Mouse (Mus musculus): ENCODE data around the gene Hnrnpc. TPM values are rescaled to one million over a fixed set of nuclear protein-coding genes. Genes with fewer than 3 reads are reported as not detected.

The Hnrnpc gene
- total RNA-seq (2023): 100 to 1,000 TPM; 228 to 249 TPM

GRCm38 (mm10) chr14:52103856-52104676 lies at the start of gene Hnrnpc:
Gene Hnrnpc (minus strand): TSS chr14:52104028.

GRCm38 (mm10) chr14:52110346-52110745 lies 6.5 kb upstream of the Hnrnpc start, which contains the start of gene Rpgrip1:
Gene Rpgrip1 (plus strand): TSS chr14:52110704.

GRCm38 (mm10) chr14:52042359-52042758 lies 61.5 kb downstream of the Hnrnpc start, which contains the start of gene Olfr221:
Gene Olfr221 (minus strand): TSS chr14:52042459.

Other genes starting within 250 kb of the Hnrnpc start
- 10 to 100 TPM; 16.2 to 17.2 TPM for gene Mettl17, start 219.2 kb downstream of the Hnrnpc start, total RNA-seq (2023)
- under 1 TPM in 1 of 2 experiments, not detected in 1; 0.15 TPM for gene Slc39a2, start 211.1 kb downstream of the Hnrnpc start, total RNA-seq (2023)
- 1 to 10 TPM; 1.3 to 3.4 TPM for gene Ndrg2, start 189.9 kb downstream of the Hnrnpc start, total RNA-seq (2023)
- not detected for gene Tppp2, start 185.6 kb downstream of the Hnrnpc start, total RNA-seq (2023)
- gene Rnase13, start 181.3 kb downstream of the Hnrnpc start, total RNA-seq (2023): not detected
- gene Arhgef40, start 119.3 kb downstream of the Hnrnpc start, total RNA-seq (2023): 1 to 10 TPM; 5.1 to 8.1 TPM
- not detected for gene Tmem253, start 88.4 kb downstream of the Hnrnpc start, total RNA-seq (2023)
- 10 to 100 TPM; 10.4 to 14.2 TPM for gene Zfp219, start 83.3 kb downstream of the Hnrnpc start, total RNA-seq (2023)
- not detected for gene Olfr221, start 61.6 kb downstream of the Hnrnpc start, total RNA-seq (2023)
- gene Rpgrip1, start 6.7 kb upstream of the Hnrnpc start, total RNA-seq (2023): 1 to 10 TPM; 1.1 to 3.4 TPM
- gene Supt16, start 93.4 kb upstream of the Hnrnpc start, total RNA-seq (2023): 10 to 100 TPM; 51.3 to 54.7 TPM
- 100 to 1,000 TPM; 105 to 113 TPM for gene Chd8, start 153.8 kb upstream of the Hnrnpc start, total RNA-seq (2023)
- 100 to 1,000 TPM; 118 TPM for gene Tox4, start 175.1 kb upstream of the Hnrnpc start, total RNA-seq (2023)
- gene Rab2b, start 175.5 kb upstream of the Hnrnpc start, total RNA-seq (2023): 1 to 10 TPM; 3.5 to 4.2 TPM
- gene Mettl3, start 201.1 kb upstream of the Hnrnpc start, total RNA-seq (2023): 10 to 100 TPM; 20.7 to 24.2 TPM
- under 1 TPM; 0.24 to 0.33 TPM for gene Sall2, start 224.7 kb upstream of the Hnrnpc start, total RNA-seq (2023)

Measured in neutrophil, adult 59 days (primary cell).